Mouse (Mus musculus): Measurements from ENCODE around the gene Pnpla8.

- TF ChIP-seq MAX (IDR thresholded peaks at IDR 0.05) (no peak), CEBPB (IDR thresholded peaks at IDR 0.05; ENCODE audit: low read depth) (no peak), CTCF (IDR thresholded peaks at IDR 0.05; ENCODE audit: control insufficient read depth, insufficient read depth, insufficient read length) (no peak), MYOG (IDR thresholded peaks at IDR 0.05; ENCODE audit: control insufficient read depth, extremely low read depth, insufficient read length) (no peak), USF1 (IDR thresholded peaks at IDR 0.05; ENCODE audit: low read depth) (no peak), FOSL1 (IDR thresholded peaks at IDR 0.05; ENCODE audit: insufficient read depth, low read length, poor library complexity, severe bottlenecking) (no peak)
These were observed 109.1 kb downstream of the Pnpla8 start for GRCm38 (mm10) chr12:44330216-44330719.
